Mouse (Mus musculus): Measurements from ENCODE around the gene Tmem184a. TPM values are rescaled to one million over a fixed set of nuclear protein-coding genes. Genes with fewer than 3 reads are reported as not detected.

The Tmem184a gene
- polyA plus RNA-seq, 1 experiment from 2014 or later, result 0.79 TPM

- ATAC-seq (ENCODE audit: insufficient number of reproducible peaks, insufficient read depth, low FRiP score, low TSS enrichment, low read depth), result no peak
- H3K4me3 ChIP-seq (replicated peaks), result no peak overlapping the region
- no peak overlapping the region for H3K9ac ChIP-seq (replicated peaks)
- no peaks in the 10 kb centered on the region; the same call in 1 of the 2 replicates for H3K27me3 ChIP-seq
- H3K27ac ChIP-seq, result no peak overlapping the region
- H3K9me3 ChIP-seq, result no peaks in the 10 kb centered on the region
- H3K36me3 ChIP-seq, result peaks cover 18% of the 10 kb centered on the region
- H3K4me2 ChIP-seq, result no peak overlapping the region
- WGBS, result 94% methylated on average over 33 of the region's 33 CpGs
- H3K4me1 ChIP-seq (replicated peaks), result peaks cover 45% of the 10 kb centered on the region
Observed at GRCm38 (mm10) chr5:139799801-139800590, 19.7 kb downstream of the Tmem184a start.

GRCm38 (mm10) chr5:139799041-139799440 lies 20.7 kb downstream of the Tmem184a start:
- Histone ChIP-seq H3K4me2 (no peak overlapping the region), H3K4me1 (replicated peaks) (peaks cover 43% of the 10 kb centered on the region), H3K9me3 (no peaks in the 10 kb centered on the region), H3K4me3 (replicated peaks) (no peak overlapping the region), H3K36me3 (peaks cover 18% of the 10 kb centered on the region), H3K27ac (no peak overlapping the region), H3K9ac (replicated peaks) (no peak overlapping the region), H3K27me3 (peaks cover under 1% of the 10 kb centered on the region)
- no peak for ATAC-seq (ENCODE audit: insufficient number of reproducible peaks, insufficient read depth, low FRiP score, low TSS enrichment, low read depth)
- 88% methylated on average over 9 of the region's 9 CpGs for WGBS

GRCm38 (mm10) chr5:139798168-139798900 lies 21.4 kb downstream of the Tmem184a start:
- no peak for ATAC-seq (ENCODE audit: insufficient number of reproducible peaks, insufficient read depth, low FRiP score, low TSS enrichment, low read depth)

GRCm38 (mm10) chr5:139797473-139798167 lies 22.1 kb downstream of the Tmem184a start:
- Histone ChIP-seq H3K27ac (peak overlapping the region; percentile 64; the same call in 1 of the 2 replicates), H3K9ac (replicated peaks) (peak overlapping the region; percentile 27; the same call in 1 of the 2 replicates), H3K36me3 (peaks cover 18% of the 10 kb centered on the region), H3K4me2 (peak overlapping the region; percentile 26; the same call in 1 of the 2 replicates), H3K4me1 (replicated peaks) (peaks cover 36% of the 10 kb centered on the region), H3K27me3 (peaks cover 11% of the 10 kb centered on the region), H3K4me3 (replicated peaks) (no peak overlapping the region), H3K9me3 (no peaks in the 10 kb centered on the region)
- ATAC-seq (ENCODE audit: insufficient number of reproducible peaks, insufficient read depth, low FRiP score, low TSS enrichment, low read depth), result no peak
- WGBS, result 40% methylated on average over 11 of the region's 11 CpGs

More at GRCm38 (mm10) chr5:139798168-139798900, 21.4 kb downstream of the Tmem184a start:
- Histone ChIP-seq H3K27me3 (peaks cover 6% of the 10 kb centered on the region), H3K4me1 (replicated peaks) (peaks cover 41% of the 10 kb centered on the region), H3K9me3 (no peaks in the 10 kb centered on the region), H3K9ac (replicated peaks) (peak overlapping the region; percentile 27; the same call in 1 of the 2 replicates), H3K27ac (no peak overlapping the region), H3K4me3 (replicated peaks) (no peak overlapping the region), H3K4me2 (no peak overlapping the region), H3K36me3 (peaks cover 18% of the 10 kb centered on the region)
- WGBS, result 35% methylated on average over 11 of the region's 12 CpGs

GRCm38 (mm10) chr5:139796900-139797299 lies 22.8 kb downstream of the Tmem184a start:
- H3K9me3 ChIP-seq, result no peaks in the 10 kb centered on the region
- WGBS, result 22% methylated on average over 13 of the region's 13 CpGs
- 0 out of 2 replicates have a peak, but pooled peaks have one; percentile 45 for ATAC-seq (ENCODE audit: insufficient number of reproducible peaks, insufficient read depth, low FRiP score, low TSS enrichment, low read depth)
- peaks cover 18% of the 10 kb centered on the region for H3K36me3 ChIP-seq
- no peak overlapping the region; the same call in 1 of the 2 replicates for H3K4me3 ChIP-seq (replicated peaks)
- peaks cover 18% of the 10 kb centered on the region for H3K27me3 ChIP-seq
- 0 out of 2 replicates have a peak overlapping the region, but pooled peaks have one; percentile 27 for H3K9ac ChIP-seq (replicated peaks)
- peaks cover 40% of the 10 kb centered on the region for H3K4me1 ChIP-seq (replicated peaks)
- peak overlapping the region; percentile 64 for H3K27ac ChIP-seq
- peak overlapping the region; percentile 26; the same call in 1 of the 2 replicates for H3K4me2 ChIP-seq

- Histone ChIP-seq H3K9me3 (no peaks in the 10 kb centered on the region), H3K9ac (replicated peaks) (no peak overlapping the region), H3K4me2 (no peak overlapping the region), H3K27me3 (peaks cover 20% of the 10 kb centered on the region), H3K4me3 (replicated peaks) (no peak overlapping the region), H3K36me3 (peaks cover 15% of the 10 kb centered on the region), H3K27ac (no peak overlapping the region), H3K4me1 (replicated peaks) (peaks cover 43% of the 10 kb centered on the region)
- WGBS, result 80% methylated on average over 9 of the region's 9 CpGs
- ATAC-seq (ENCODE audit: insufficient number of reproducible peaks, insufficient read depth, low FRiP score, low TSS enrichment, low read depth), result no peak
Observed at GRCm38 (mm10) chr5:139796001-139796620, 23.6 kb downstream of the Tmem184a start.

- Histone ChIP-seq H3K9me3 (no peaks in the 10 kb centered on the region), H3K27ac (no peak overlapping the region), H3K4me2 (no peak overlapping the region), H3K36me3 (peaks cover 3% of the 10 kb centered on the region; the same call in 1 of the 2 replicates), H3K9ac (replicated peaks) (no peak overlapping the region), H3K4me1 (replicated peaks) (peaks cover 43% of the 10 kb centered on the region), H3K27me3 (peaks cover 20% of the 10 kb centered on the region), H3K4me3 (replicated peaks) (no peak overlapping the region)
- WGBS, result 69% methylated on average over 10 of the region's 10 CpGs
- no peak for ATAC-seq (ENCODE audit: insufficient number of reproducible peaks, insufficient read depth, low FRiP score, low TSS enrichment, low read depth)
Observed at GRCm38 (mm10) chr5:139794938-139795337, 24.8 kb downstream of the Tmem184a start.

GRCm38 (mm10) chr5:139794137-139794536 lies 25.6 kb downstream of the Tmem184a start:
- H3K4me2 ChIP-seq, result no peak overlapping the region
- no peaks in the 10 kb centered on the region for H3K9me3 ChIP-seq
- no peak overlapping the region for H3K4me3 ChIP-seq (replicated peaks)
- no peak overlapping the region for H3K9ac ChIP-seq (replicated peaks)
- H3K4me1 ChIP-seq (replicated peaks), result peaks cover 43% of the 10 kb centered on the region
- 0 out of 2 replicates have a peak overlapping the region, but pooled peaks have one; percentile 8 for H3K27ac ChIP-seq
- H3K36me3 ChIP-seq, result no peaks in the 10 kb centered on the region
- no peak for ATAC-seq (ENCODE audit: insufficient number of reproducible peaks, insufficient read depth, low FRiP score, low TSS enrichment, low read depth)
- H3K27me3 ChIP-seq, result peaks cover 20% of the 10 kb centered on the region
- 86% methylated on average over 5 of the region's 5 CpGs for WGBS

GRCm38 (mm10) chr5:139793338-139794089 lies 26.2 kb downstream of the Tmem184a start:
- H3K27ac ChIP-seq, result no peak overlapping the region
- H3K4me2 ChIP-seq, result peak overlapping the region; percentile 100
- no peak overlapping the region for H3K4me3 ChIP-seq (replicated peaks)
- no peaks in the 10 kb centered on the region for H3K9me3 ChIP-seq
- WGBS, result 51% methylated on average over 11 of the region's 11 CpGs
- ATAC-seq (ENCODE audit: insufficient number of reproducible peaks, insufficient read depth, low FRiP score, low TSS enrichment, low read depth), result no peak
- H3K36me3 ChIP-seq, result no peaks in the 10 kb centered on the region
- peaks cover 20% of the 10 kb centered on the region for H3K27me3 ChIP-seq
- H3K9ac ChIP-seq (replicated peaks), result no peak overlapping the region
- H3K4me1 ChIP-seq (replicated peaks), result peaks cover 41% of the 10 kb centered on the region

GRCm38 (mm10) chr5:139792966-139793337 lies 26.8 kb downstream of the Tmem184a start:
- peaks cover 20% of the 10 kb centered on the region for H3K27me3 ChIP-seq
- H3K27ac ChIP-seq, result no peak overlapping the region
- H3K4me2 ChIP-seq, result peak overlapping the region; percentile 100
- H3K4me3 ChIP-seq (replicated peaks), result no peak overlapping the region
- 57% methylated on average over 3 of the region's 3 CpGs for WGBS
- peaks cover 35% of the 10 kb centered on the region for H3K4me1 ChIP-seq (replicated peaks)
- no peak for ATAC-seq (ENCODE audit: insufficient number of reproducible peaks, insufficient read depth, low FRiP score, low TSS enrichment, low read depth)
- H3K9ac ChIP-seq (replicated peaks), result no peak overlapping the region
- no peaks in the 10 kb centered on the region for H3K36me3 ChIP-seq
- H3K9me3 ChIP-seq, result no peaks in the 10 kb centered on the region

Measured in limb, embryonic 12.5 days (tissue).